Mouse (Mus musculus) E14TG2a.4 (cell line): Measurements from ENCODE around the gene Mroh3.

Experiments used
- CTCF ChIP-seq: conservative IDR thresholded peaks from 2 replicates; pipeline ENCODE4 v1.5.1; 2014; ENCODE audit warnings: low read length
- POU5F1 ChIP-seq: IDR thresholded peaks from 2 replicates; pipeline ENCODE4 v1.6.1; 2014; ENCODE audit warnings: low read length, borderline replicate concordance

- TF ChIP-seq CTCF (no peak), POU5F1 (no peak)
Observed at GRCm38 (mm10) chr1:136134547-136134946, 78.1 kb downstream of the Mroh3 start.
